Mouse (Mus musculus) heart, adult 2 months (tissue): ENCODE measurements around the gene Smim27. TPM values are rescaled to one million over a fixed set of nuclear protein-coding genes. Genes with fewer than 3 reads are reported as not detected.

Experiments
- DNase-seq, 2 experiments: peaks; one replicate each; pipeline ENCODE4 v3.0.0; 2021
- H3K27ac ChIP-seq: fragments of 200-600 bp; 2 replicates; pipeline ENCODE4 v1.8.1; 2022
- H3K27me3 ChIP-seq: fragments of 200-500 bp; 2 replicates; pipeline ENCODE4 v1.6.1; 2012; ENCODE audit warnings: mild to moderate bottlenecking, low read length, inconsistent platforms, mixed read lengths; ENCODE audit not compliant: control insufficient read depth, insufficient read depth
- H3K36me3 ChIP-seq: fragments of 200-500 bp; 2 replicates; pipeline ENCODE4 v1.6.1; 2012; ENCODE audit warnings: low read length, inconsistent platforms; ENCODE audit not compliant: control insufficient read depth, insufficient read depth
- H3K4me1 ChIP-seq: fragments of 200-500 bp; 2 replicates; pipeline ENCODE4 v1.6.1; 2011; ENCODE audit warnings: low read length; ENCODE audit not compliant: control insufficient read depth, insufficient read depth
- H3K4me3 ChIP-seq: fragments of 200-600 bp; 2 replicates; pipeline ENCODE4 v1.8.1; 2022
- H3K79me2 ChIP-seq: fragments of 200-500 bp; replicated peaks from 2 replicates; pipeline ENCODE4 v1.6.1; 2012; ENCODE audit warnings: mild to moderate bottlenecking, inconsistent platforms, low read length, moderate library complexity, mixed read lengths; ENCODE audit not compliant: control insufficient read depth, insufficient read depth
- H3K9ac ChIP-seq: fragments of 200-500 bp; 2 replicates; pipeline ENCODE4 v1.6.1; 2012; ENCODE audit warnings: low read depth, mild to moderate bottlenecking, control low read depth, inconsistent platforms, low read length, mixed read lengths
- CTCF ChIP-seq: fragments of 200-600 bp; IDR thresholded peaks from 2 replicates; pipeline ENCODE4 v1.8.1; 2022; ENCODE audit warnings: antibody characterized with exemption, mild to moderate bottlenecking, moderate library complexity
- EP300 ChIP-seq: fragments of 200-500 bp; IDR thresholded peaks from 2 replicates; pipeline ENCODE4 v1.6.1; 2011; ENCODE audit warnings: low read depth, low read length, control low read depth; ENCODE audit not compliant: insufficient read depth
- POLR2A ChIP-seq: fragments of 200-500 bp; IDR thresholded peaks from 2 replicates; pipeline ENCODE4 v1.6.1; 2011; ENCODE audit warnings: mild to moderate bottlenecking, low read depth, low read length, control low read depth; ENCODE audit not compliant: insufficient read depth
- WGBS: fragments of 180-500 bp; shearing (Covaris S2); methylation state at CpG from one replicate; pipeline ENCODE4 v1.1.7; 2018; 5-methylcytosine and 5-hydroxymethylcytosine counted together
- intact Hi-C: fragments of 180-260 bp; cut with DNase I; formaldehyde crosslinking; loops from one replicate; pipeline ENCODE4 v1.15.1; 2025
- polyA plus RNA-seq: library from polyadenylated mRNA; depleted of rRNA; stranded (reverse); fragments of >200 nt; gene quantifications from 2 replicates; pipeline ENCODE4 v1.2.3, GENCODE M21; 2012
- total RNA-seq, 2 experiments: library from RNA; stranded (reverse); gene quantifications; 2 replicates each; pipeline ENCODE4 v1.2.3; 2021

Smim27 gene
- total and polyA plus RNA-seq, 3 experiments = 18.1 to 46.7 (median 42.6) TPM

GRCm38 (mm10) chr4:40244035-40244434, 25.3 kb upstream of the Smim27 start:
- Histone ChIP-seq H3K4me1 (peaks cover 3% of the 10 kb centered on the region), H3K27me3 (no peaks in the 10 kb centered on the region), H3K27ac (no peak overlapping the region), H3K9ac (no peak overlapping the region), H3K4me3 (no peak overlapping the region), H3K79me2 (no peaks in the 10 kb centered on the region), H3K36me3 (no peaks in the 10 kb centered on the region)
- DNase-seq = peak in 1 of 2 experiments; percentile 26
- intact Hi-C loops = no loop called here
- WGBS = 83% methylated on average over 8 of the region's 8 CpGs
- TF ChIP-seq CTCF (no peak), POLR2A (no peak), EP300 (no peak)

GRCm38 (mm10) chr4:40250984-40251383, 18.4 kb upstream of the Smim27 start:
- no peak for DNase-seq
- Histone ChIP-seq H3K36me3 (no peaks in the 10 kb centered on the region), H3K27ac (no peak overlapping the region), H3K27me3 (no peaks in the 10 kb centered on the region), H3K4me1 (no peaks in the 10 kb centered on the region), H3K4me3 (no peak overlapping the region), H3K9ac (no peak overlapping the region), H3K79me2 (no peaks in the 10 kb centered on the region)
- TF ChIP-seq CTCF = no peak
- TF ChIP-seq POLR2A = no peak
- no peak for TF ChIP-seq EP300
- WGBS = 80% methylated on average over 5 of the region's 5 CpGs
- intact Hi-C loops = no loop called here

GRCm38 (mm10) chr4:40253766-40254165, 15.6 kb upstream of the Smim27 start:
- Histone ChIP-seq H3K27ac (no peak overlapping the region), H3K79me2 (0 out of 2 replicates have a peak, but pooled peaks cover 1% of the 10 kb centered on the region), H3K4me3 (no peak overlapping the region), H3K9ac (no peak overlapping the region), H3K27me3 (no peaks in the 10 kb centered on the region), H3K36me3 (no peaks in the 10 kb centered on the region), H3K4me1 (no peaks in the 10 kb centered on the region)
- intact Hi-C loops = no loop called here
- no peak for TF ChIP-seq POLR2A
- TF ChIP-seq EP300 = no peak
- no peak for TF ChIP-seq CTCF
- WGBS = 58% methylated on average over 2 of the region's 2 CpGs
- no peak for DNase-seq

GRCm38 (mm10) chr4:40254385-40255103, 14.8 kb upstream of the Smim27 start:
- H3K27ac ChIP-seq = no peak overlapping the region
- intact Hi-C loops = no loop called here
- H3K4me1 ChIP-seq = no peaks in the 10 kb centered on the region
- H3K4me3 ChIP-seq = no peak overlapping the region
- H3K9ac ChIP-seq = no peak overlapping the region
- DNase-seq = no peak
- 77% methylated on average over 8 of the region's 8 CpGs for WGBS
- TF ChIP-seq EP300 = no peak
- no peak for TF ChIP-seq CTCF
- TF ChIP-seq POLR2A = no peak
- no peaks in the 10 kb centered on the region for H3K27me3 ChIP-seq
- 0 out of 2 replicates have a peak, but pooled peaks cover 1% of the 10 kb centered on the region for H3K79me2 ChIP-seq
- no peaks in the 10 kb centered on the region for H3K36me3 ChIP-seq

- intact Hi-C loops = no loop called here
- Histone ChIP-seq H3K27me3 (no peaks in the 10 kb centered on the region), H3K27ac (no peak overlapping the region), H3K4me3 (no peak overlapping the region), H3K36me3 (peaks cover 13% of the 10 kb centered on the region; the same call in 1 of the 2 replicates), H3K4me1 (peaks cover 2% of the 10 kb centered on the region), H3K9ac (no peak overlapping the region), H3K79me2 (peaks cover 11% of the 10 kb centered on the region)
- 50% methylated on average over 1 of the region's 1 CpGs for WGBS
- TF ChIP-seq CTCF (no peak), POLR2A (no peak), EP300 (no peak)
- DNase-seq = no peak
These were observed 5.1 kb upstream of the Smim27 start for GRCm38 (mm10) chr4:40264321-40264720.

GRCm38 (mm10) chr4:40267681-40268080, 1.7 kb upstream of the Smim27 start:
- Histone ChIP-seq H3K4me3 (peak overlapping the region; percentile 95), H3K27ac (peak overlapping the region; percentile 99), H3K79me2 (peaks cover 10% of the 10 kb centered on the region), H3K27me3 (no peaks in the 10 kb centered on the region), H3K9ac (peak overlapping the region; percentile 93), H3K4me1 (peaks cover 3% of the 10 kb centered on the region), H3K36me3 (peaks cover 9% of the 10 kb centered on the region)
- TF ChIP-seq POLR2A (no peak), CTCF (no peak), EP300 (no peak)
- DNase-seq = no peak
- intact Hi-C loops = loop anchor here (2.0 kb wide), 1 partner anchor 29 kb away; the partner anchor contains the start of gene Ddx58
- 37% methylated on average over 7 of the region's 7 CpGs for WGBS
